Mouse (Mus musculus) lung, postnatal 10 days (tissue): ENCODE measurements around the gene Srcin1.

Experiments used
- DNase-seq: peaks from one replicate; pipeline ENCODE4 v3.0.0; 2021

Srcin1 gene

GRCm38 (mm10) chr11:97500720-97501448, 75.1 kb downstream of the Srcin1 start:
- DNase-seq, result no peak

- DNase-seq, result no peak
Observed at GRCm38 (mm10) chr11:97499865-97500719, 75.9 kb downstream of the Srcin1 start, which contains the start of gene 4933428G20Rik. TSS of gene 4933428G20Rik (minus strand) at chr11:97500340.

GRCm38 (mm10) chr11:97497543-97497942, 78.4 kb downstream of the Srcin1 start:
- DNase-seq, result no peak

- DNase-seq, result no peak
Observed at GRCm38 (mm10) chr11:97492836-97493235, 83.2 kb downstream of the Srcin1 start.

GRCm38 (mm10) chr11:97491640-97492039, 84.3 kb downstream of the Srcin1 start:
- no peak for DNase-seq

- DNase-seq, result peak; percentile 78
Observed at GRCm38 (mm10) chr11:97489589-97490324, 86.2 kb downstream of the Srcin1 start.

- no peak for DNase-seq
Observed at GRCm38 (mm10) chr11:97487656-97488055, 88.3 kb downstream of the Srcin1 start.

GRCm38 (mm10) chr11:97485661-97486060, 90.3 kb downstream of the Srcin1 start:
- no peak for DNase-seq

- peak; percentile 28 for DNase-seq
Observed at GRCm38 (mm10) chr11:97479824-97480223, 96.2 kb downstream of the Srcin1 start.

GRCm38 (mm10) chr11:97479085-97479484, 96.9 kb downstream of the Srcin1 start:
- DNase-seq, result no peak

- DNase-seq, result no peak
Observed at GRCm38 (mm10) chr11:97478345-97478744, 97.6 kb downstream of the Srcin1 start.

GRCm38 (mm10) chr11:97477431-97477830, 98.6 kb downstream of the Srcin1 start:
- no peak for DNase-seq

GRCm38 (mm10) chr11:97476334-97477095, 99.5 kb downstream of the Srcin1 start:
- peak; percentile 77 for DNase-seq

- no peak for DNase-seq
Observed at GRCm38 (mm10) chr11:97471276-97471675, 104.7 kb downstream of the Srcin1 start.

- DNase-seq, result no peak
Observed at GRCm38 (mm10) chr11:97469828-97470227, 106.2 kb downstream of the Srcin1 start.

- DNase-seq, result peak; percentile 90
Observed at GRCm38 (mm10) chr11:97468639-97469287, 107.2 kb downstream of the Srcin1 start.

- no peak for DNase-seq
Observed at GRCm38 (mm10) chr11:97466444-97467160, 109.4 kb downstream of the Srcin1 start.

GRCm38 (mm10) chr11:97465957-97466356, 110.0 kb downstream of the Srcin1 start:
- DNase-seq, result no peak

- no peak for DNase-seq
Observed at GRCm38 (mm10) chr11:97463991-97464390, 112.0 kb downstream of the Srcin1 start.

GRCm38 (mm10) chr11:97463166-97463565, 112.8 kb downstream of the Srcin1 start:
- no peak for DNase-seq

- no peak for DNase-seq
Observed at GRCm38 (mm10) chr11:97462538-97462937, 113.4 kb downstream of the Srcin1 start.
